Mouse (Mus musculus) kidney, postnatal 0 days (tissue): Measurements from ENCODE around the gene Evc. TPM values are rescaled to one million over a fixed set of nuclear protein-coding genes. Genes with fewer than 3 reads are reported as not detected.

Source experiments
- ATAC-seq: fragments of 200-750 bp; cut with Nextera tagmentation; replicated peaks from 2 replicates; pipeline ENCODE4 v1.8.0; 2017; ENCODE audit warnings: low read depth, moderate number of reproducible peaks, moderate TSS enrichment, moderate library complexity; ENCODE audit not compliant: low FRiP score
- DNase-seq: peaks from one replicate; pipeline ENCODE4 v3.0.0-alpha.2; 2016; ENCODE audit warnings: low spot score
- H3K27ac ChIP-seq: fragments of 300-500 bp; sonication (generic); 2 replicates; pipeline ENCODE4 v1.5.1; 2014; ENCODE audit warnings: mild to moderate bottlenecking
- H3K27me3 ChIP-seq: fragments of 300-500 bp; sonication (generic); 2 replicates; pipeline ENCODE4 v1.6.1; 2014; ENCODE audit warnings: low read length, mixed read lengths; ENCODE audit not compliant: insufficient read depth
- H3K36me3 ChIP-seq: fragments of 300-500 bp; sonication (generic); 2 replicates; pipeline ENCODE4 v1.6.1; 2014; ENCODE audit warnings: low read length, mixed read lengths; ENCODE audit not compliant: insufficient read depth
- H3K4me1 ChIP-seq: fragments of 300-500 bp; sonication (generic); replicated peaks from 2 replicates; pipeline ENCODE4 v1.6.1; 2014; ENCODE audit warnings: antibody characterized with exemption, low read length, mixed read lengths; ENCODE audit not compliant: insufficient read depth
- H3K4me2 ChIP-seq: fragments of 300-500 bp; sonication (generic); 2 replicates; pipeline ENCODE4 v1.6.1; 2014; ENCODE audit warnings: mild to moderate bottlenecking, low read length, moderate library complexity, mixed read lengths
- H3K4me3 ChIP-seq: fragments of 300-500 bp; sonication (generic); replicated peaks from 2 replicates; pipeline ENCODE4 v1.5.1; 2014; ENCODE audit warnings: low read depth, low read length
- H3K9ac ChIP-seq: fragments of 300-500 bp; sonication (generic); 2 replicates; pipeline ENCODE4 v1.6.1; 2014; ENCODE audit warnings: low read depth, low read length
- H3K9me3 ChIP-seq: fragments of 300-500 bp; sonication (generic); replicated peaks from 2 replicates; pipeline ENCODE4 v1.6.1; 2016; ENCODE audit warnings: low read length, inconsistent platforms, mixed read lengths
- CTCF ChIP-seq: IDR thresholded peaks from 2 replicates; pipeline ENCODE4 v1.5.1; 2016; ENCODE audit warnings: antibody characterized with exemption, low read depth, mild to moderate bottlenecking, moderate library complexity
- WGBS: fragments of 180-500 bp; shearing (Covaris S2); extraction: QIAGEN DNeasy Blood & Tissue Kit; methylation state at CpG from one replicate; pipeline ENCODE4 v1.1.7; 2014; 5-methylcytosine and 5-hydroxymethylcytosine counted together
- polyA plus RNA-seq: library from polyadenylated mRNA; unstranded; fragments of >200 nt; fragmentation: Nextera tagmentation; extraction: Ambion mirVana; gene quantifications from 2 replicates; pipeline ENCODE4 v1.2.1, GENCODE M21; 2015

Evc gene
- polyA plus RNA-seq, 1 experiment from 2014 or later, result 13.8 TPM

GRCm38 (mm10) chr5:37241224-37241623, 95.5 kb downstream of the Evc start:
- no peak for TF ChIP-seq CTCF
- WGBS, result 17% methylated on average over 9 of the region's 9 CpGs
- Histone ChIP-seq H3K27me3 (peaks cover 58% of the 10 kb centered on the region), H3K4me1 (peaks cover 12% of the 10 kb centered on the region), H3K4me2 (peak overlapping the region; percentile 55; the same call in 1 of the 2 replicates), H3K9me3 (no peaks in the 10 kb centered on the region), H3K27ac (no peak overlapping the region), H3K9ac (no peak overlapping the region), H3K4me3 (no peak overlapping the region), H3K36me3 (no peaks in the 10 kb centered on the region)
- no peak for ATAC-seq
- no peak for DNase-seq

DNA sequence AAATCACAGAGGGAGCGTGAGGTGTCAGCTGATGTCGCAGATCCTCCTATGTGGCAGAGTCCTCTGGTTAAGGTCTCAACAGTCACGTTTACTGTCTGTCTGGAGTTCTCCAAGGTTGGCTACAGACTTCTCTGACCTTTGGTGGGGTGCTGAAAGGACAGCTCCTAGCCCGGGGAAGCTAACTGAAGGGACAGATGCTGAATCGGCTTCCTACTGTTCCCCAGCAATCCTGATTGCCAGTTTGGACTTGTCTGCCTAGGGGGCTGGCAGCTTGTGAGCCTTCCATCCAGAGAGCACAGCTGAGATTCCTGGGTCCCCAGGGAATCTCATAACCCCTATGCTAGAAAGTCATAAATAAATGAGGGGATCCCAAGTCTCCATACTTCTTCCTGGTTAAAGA, 96.1 kb downstream of the Evc start:
- H3K4me1 ChIP-seq, result peaks cover 8% of the 10 kb centered on the region
- no peak overlapping the region for H3K27ac ChIP-seq
- no peaks in the 10 kb centered on the region for H3K9me3 ChIP-seq
- H3K4me2 ChIP-seq, result no peak overlapping the region
- WGBS, result 4% methylated on average over 5 of the region's 5 CpGs
- H3K36me3 ChIP-seq, result no peaks in the 10 kb centered on the region
- no peak overlapping the region for H3K4me3 ChIP-seq
- H3K27me3 ChIP-seq, result peaks cover 53% of the 10 kb centered on the region
- DNase-seq (peak; percentile 75), ATAC-seq (no peak)
- H3K9ac ChIP-seq, result no peak overlapping the region
- no peak for TF ChIP-seq CTCF

Other genes with a start within 250 kb of the Evc start
- gene Crmp1, start 95.0 kb downstream of the Evc start, polyA plus RNA-seq, result 2.6 and 2.8 TPM in 2 replicates
- 16.3 and 17.7 TPM in 2 replicates for gene Evc2, start 1.6 kb upstream of the Evc start, polyA plus RNA-seq